Mouse (Mus musculus) R1 (cell line): ENCODE measurements around the gene Ssr1.
A peak's percentile ranks its signal among the peaks of the same experiment; 100 is the strongest.

Source experiments
- DNase-seq: peaks from one replicate; pipeline ENCODE4 v3.0.0-alpha.2; 2018; ENCODE audit warnings: low read depth, low spot score

Ssr1 gene

DNA sequence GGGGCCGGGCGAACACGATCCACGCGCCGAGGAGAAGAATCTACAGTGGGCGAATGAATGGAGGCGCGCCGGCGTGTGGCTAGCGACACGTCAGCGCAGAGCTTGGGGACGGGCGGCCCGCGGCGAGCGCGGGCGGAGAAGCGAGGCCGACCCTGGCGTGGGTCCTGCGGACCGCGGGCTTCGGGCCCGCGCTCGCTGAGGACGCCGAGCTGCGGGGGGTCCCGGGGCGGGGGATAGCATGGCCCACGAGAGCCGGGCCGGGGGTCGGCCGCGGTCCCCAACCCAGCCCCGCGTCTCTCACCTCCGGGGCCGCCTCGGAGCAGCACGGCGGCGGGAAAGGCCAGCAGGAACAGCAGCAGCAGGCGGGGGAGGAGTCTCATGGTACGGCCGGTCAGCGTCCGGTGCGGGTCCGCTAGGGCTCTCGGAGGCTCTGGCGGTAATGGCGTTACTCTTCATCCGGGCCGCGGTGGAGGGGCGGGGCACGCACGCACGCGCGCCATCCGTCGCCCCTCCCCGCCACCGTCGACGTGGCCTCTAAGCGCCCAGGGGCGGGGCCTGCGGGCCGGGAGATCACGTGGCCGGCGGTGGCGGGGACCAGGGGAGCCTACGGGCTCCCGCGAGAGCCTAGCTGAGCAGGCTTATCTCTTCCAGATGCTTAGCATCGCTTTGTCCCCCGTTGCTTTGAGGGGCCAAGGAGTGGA lies at the start of gene Ssr1:
TSS of gene Ssr1 (minus strand) at position 514 of the 701 bp plus-strand sequence.
- peak; percentile 89 for DNase-seq

DNA sequence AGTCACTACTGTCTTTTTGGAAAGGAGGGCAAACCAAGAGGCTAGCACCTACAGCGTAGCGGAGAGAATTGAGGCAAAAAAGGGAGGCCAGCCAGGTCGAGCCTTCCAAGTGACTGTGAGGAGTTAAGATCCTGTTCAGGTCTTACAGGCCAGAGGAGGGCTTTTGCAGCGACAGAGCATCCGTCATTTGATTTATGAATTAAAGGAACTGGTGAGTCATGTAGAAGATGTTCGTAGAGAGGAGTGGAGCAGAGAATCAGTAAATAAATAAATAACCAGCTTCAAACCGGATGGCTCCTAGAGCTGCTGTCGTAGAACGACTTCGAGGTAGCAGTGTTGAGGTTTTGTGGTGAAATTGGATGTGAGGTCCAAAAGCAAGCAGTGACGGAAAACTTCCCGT lies 43.8 kb upstream of the Ssr1 start:
- no peak for DNase-seq

DNA sequence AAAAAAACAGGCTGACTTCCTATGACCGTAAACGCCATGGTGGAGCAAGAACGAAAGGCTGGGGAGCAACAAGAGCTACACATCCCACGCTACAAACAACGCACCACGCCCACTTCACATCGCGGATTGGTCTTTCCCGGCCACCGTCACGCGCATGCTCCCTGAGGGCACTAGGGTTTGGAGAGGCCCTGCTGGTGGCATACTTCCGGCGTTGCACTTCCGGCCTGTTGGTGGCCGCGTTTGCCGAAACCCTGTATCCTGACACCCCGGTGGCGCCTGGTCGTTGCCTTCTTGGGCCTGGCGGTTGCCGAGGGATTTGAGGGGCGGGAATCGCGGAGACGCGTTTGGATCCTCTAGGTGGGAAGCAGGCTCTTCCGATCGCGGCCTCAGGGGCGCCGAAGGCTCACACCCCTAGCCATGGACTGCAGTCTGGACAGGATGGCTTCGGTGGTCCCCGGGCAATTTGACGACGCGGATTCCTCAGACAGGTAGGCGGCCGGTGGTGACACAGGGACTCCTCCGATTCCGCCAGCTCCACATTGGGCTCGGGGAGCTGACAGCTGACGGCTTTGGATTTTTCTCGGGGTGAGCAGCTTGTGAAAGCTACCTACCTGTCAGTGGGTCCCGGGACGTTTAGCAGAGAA lies 43.1 kb upstream of the Ssr1 start, which contains the start of gene Cage1:
TSS of gene Cage1 (minus strand) at position 26 of the 644 bp plus-strand sequence.
- DNase-seq, result peak; percentile 99

DNA sequence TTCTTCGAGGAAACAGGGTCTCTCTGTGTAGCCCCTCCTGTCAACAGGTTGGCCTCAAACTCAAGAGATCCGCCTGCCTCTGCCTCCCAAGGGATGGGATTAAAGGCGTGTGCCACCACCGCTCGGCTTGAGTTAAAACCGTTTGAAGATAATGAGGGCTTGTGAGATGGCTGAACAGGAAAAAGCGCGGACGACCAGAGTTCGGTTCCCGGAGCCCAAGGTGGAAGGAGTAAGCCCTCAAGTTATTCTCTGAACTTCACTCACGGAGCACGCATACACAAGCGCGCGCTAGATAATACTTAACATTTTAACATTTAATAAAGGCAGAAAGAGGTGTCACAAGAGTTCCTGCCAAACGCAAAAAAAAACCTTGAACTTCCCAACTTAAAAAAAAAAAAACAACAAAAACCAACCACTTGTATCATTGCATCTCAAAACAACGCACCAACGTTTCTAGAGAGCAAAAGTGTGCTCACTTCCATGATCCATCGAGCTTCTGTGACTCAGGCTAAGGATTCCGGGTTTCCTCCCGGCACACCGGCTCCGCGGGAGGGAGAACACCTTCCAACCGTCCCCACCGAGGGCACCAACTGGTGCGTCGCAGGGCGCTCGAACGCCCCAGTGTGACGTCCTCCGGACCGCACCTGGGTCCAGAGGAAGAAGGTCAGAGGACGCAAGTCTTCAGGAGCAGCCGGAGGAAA lies 42.5 kb upstream of the Ssr1 start, which contains the start of gene Riok1:
TSS of gene Riok1 (plus strand) at position 653 of the 701 bp plus-strand sequence.
- DNase-seq, result peak; percentile 34

DNA sequence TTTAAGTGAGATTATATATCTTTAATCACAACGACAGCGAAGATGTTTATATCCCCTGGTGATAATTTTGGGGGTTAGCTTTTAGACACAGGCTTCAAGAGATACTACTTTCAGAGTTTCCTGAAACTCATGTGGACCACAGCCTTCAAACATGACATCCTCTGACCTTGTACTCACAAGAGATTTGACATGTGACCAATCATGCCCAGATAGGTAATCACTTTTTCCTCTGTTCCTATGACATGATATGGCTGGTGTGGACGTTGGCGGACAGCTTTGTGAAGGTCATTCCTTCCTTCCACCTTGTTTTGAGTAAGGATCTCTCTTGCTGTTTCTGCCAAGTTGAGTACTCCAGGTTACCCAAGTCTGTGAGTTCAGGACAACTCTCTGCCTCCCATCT lies 34.4 kb upstream of the Ssr1 start:
- DNase-seq, result no peak

DNA sequence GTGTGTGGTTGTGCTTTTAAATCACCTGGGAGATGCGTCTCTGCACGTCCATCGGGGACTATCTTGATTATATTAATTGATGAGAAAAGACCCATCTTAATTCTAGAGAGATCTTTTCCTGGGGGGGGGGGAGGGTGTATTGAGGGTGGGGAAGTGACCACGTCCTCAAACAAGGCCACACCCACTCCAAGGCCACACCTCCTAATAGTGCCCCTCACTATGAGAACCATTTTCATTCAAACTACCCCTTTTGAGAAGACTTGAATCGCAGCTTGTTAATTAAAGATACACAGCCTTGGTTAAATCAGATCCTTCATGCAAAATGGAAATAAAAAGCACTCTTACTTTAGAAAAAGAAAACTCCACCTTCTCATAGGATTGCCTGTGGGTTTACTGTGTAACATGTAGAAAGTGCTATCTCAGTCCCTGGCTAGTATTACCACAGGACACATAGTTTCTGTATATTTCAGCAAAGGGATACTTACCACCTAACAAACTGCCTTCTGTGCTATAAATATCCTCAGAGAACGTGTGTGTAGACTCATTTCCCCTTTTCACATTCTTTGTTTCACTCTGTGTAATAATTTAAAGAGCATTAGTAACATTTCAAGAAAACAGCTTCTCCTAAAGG lies 33.7 kb upstream of the Ssr1 start:
- DNase-seq, result no peak

DNA sequence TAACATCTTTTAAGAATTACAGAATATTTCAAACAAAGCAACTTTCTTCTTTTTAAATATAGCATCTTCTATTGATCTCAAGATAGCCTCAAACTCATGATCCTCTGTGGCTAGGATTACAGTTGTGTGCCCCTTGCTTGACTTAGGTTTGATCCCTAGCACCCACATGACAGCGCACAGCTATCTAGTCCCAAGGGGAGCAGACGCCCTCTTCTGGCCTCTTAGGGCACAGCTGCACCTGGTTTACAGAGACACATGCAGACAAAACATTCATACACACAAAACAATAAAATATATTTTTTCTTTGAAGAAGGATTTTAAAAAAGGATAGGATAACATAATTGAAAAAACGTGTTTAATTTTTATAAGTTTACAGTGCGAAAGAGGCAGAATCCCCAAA lies 31.9 kb upstream of the Ssr1 start:
- peak; percentile 62 for DNase-seq

DNA sequence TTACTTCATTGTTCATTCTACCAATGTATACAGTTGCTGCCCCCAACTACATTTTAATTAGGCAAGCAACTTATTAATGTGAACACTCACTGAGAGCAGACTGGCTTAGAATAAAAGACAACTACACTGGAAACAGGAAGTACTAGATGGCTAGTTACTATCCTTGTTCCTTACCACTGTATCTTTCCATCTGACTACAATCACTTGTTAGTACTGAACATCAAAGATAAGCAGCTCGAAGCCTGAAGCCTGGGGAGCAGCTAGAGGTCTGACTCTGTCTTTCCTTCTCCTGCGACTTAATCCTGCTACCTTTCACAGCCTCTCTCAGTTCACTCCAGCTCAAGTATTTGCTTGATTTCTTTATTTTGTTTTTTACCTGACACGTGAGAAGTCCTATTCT lies 24.8 kb upstream of the Ssr1 start:
- DNase-seq, result no peak

DNA sequence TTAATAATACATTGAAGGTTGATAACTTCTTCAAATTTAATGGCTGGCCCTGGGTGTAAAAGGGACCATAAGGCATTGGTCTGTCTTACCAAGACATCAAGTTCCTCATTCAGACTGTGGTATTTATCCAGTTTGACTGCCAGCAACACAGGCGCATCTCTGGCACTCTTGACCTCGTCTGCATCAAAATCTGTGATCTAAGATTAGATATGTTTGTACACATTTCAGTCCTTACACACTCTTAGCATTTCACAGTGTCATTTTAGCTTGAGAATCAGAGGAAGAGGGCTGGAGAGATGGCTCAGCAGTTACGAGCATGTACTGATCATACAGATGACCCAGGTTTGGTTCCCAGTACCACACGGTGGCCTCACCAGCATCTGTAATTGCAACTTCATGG lies 21.6 kb upstream of the Ssr1 start:
- no peak for DNase-seq

DNA sequence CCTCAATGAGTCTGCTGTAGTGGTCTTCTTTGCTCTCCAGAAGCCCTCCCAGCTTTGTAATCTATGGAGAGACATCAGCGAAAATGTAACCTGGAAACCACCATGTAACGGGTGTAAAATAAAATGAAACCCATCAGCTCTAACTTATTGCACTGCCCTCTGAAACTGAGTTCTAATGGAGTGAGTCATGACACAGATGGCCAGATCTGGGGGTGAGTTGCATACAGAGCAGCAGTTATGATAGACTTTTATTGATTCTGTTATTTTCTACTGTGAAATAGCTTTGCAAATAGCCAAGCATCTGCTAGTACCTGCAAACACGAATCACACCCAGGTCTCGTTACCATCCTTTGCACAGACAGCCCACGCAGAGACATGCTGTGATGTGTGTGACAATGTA lies 18.4 kb upstream of the Ssr1 start:
- DNase-seq, result no peak

DNA sequence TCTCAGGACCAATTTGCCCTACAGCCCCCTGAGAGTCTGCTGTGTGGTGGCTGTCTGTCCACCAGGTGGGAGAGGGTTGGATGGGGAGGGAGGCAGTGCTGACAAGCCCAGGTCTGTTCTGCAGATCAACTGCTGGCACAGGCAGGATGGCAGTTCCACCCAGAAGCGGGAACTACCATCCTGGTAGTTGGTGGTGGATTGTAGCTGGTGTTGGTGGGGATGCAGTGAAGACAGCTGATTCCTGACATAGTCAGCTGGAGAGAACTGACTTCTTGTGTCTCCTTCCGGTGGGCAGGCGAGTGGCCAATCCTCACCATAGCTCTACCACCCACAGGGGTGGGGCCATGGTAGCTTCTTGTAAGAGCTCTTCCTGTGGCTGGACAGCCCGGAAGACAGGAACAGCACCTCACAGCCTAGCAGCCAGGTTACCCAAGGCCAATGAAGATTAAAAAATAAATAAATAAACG lies 16.5 kb upstream of the Ssr1 start:
- DNase-seq, result no peak

DNA sequence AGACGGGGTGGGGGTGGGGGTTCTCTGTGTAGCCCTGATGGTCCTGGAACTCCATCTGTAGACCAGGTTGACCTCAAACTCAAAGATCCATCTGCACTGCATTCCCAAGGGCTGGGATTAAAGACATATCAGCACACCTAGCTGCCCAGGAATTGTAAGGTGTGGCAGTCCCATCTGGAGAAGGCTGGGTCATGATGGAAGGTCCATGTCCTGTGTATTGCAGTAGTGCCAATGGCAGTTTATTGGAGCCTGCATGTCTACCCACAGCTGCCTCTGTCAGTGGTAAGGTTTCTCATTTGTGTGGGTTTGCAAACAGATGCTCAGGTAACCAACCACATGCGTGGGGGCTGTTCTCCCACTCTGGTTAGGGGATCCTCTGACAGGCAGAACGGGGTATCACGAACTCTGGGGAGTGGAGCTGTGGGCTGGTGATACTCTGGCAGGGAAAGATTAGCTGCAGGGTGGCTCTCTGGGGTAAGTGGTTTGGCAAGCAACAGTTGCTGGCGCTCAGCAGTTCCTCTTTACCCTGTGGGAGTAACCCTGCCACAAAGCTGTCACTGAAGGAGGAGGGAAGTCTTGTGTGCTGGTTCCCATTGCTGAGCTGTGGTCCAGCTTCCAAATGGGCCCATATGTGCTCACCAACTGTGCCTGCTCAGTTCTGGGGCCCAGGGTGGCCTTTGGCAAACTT lies 15.8 kb upstream of the Ssr1 start:
- DNase-seq, result no peak

DNA sequence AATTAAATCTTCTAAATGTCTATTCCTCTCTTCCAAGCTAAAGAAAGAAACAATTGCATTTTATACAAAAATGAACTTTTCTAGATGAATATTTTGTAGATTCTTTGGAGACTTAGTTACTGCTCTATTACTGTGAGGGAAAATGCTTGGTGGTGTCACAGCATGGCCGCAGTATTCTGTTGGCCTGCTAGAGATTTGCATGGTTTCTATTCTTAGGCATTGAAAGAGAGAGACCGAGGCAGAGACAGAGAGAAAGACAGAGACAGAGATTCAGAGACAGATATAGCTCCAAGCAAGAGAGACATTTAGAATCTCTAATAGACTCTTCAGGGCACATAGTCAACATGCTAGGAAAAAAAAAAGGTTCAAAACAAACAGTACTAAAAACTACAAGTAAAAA lies 14.0 kb upstream of the Ssr1 start:
- DNase-seq, result no peak

DNA sequence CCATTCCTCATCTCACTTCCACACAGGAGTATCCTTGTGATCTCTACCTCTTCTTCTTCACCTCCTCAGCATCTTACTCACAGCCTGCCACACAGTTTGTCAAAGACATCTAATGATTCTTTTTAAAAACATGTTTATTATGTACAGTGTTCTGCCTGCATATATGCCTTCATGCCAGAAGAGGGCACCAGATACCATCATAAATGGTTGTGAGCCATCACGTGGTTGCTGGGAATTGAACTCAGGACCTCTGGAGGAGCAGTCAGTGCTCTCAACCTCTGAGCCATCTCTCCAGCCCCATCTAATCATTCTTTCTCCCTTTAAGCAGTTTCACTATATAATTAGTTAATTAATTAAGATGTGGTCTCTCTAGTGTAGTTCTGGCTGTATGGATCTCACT lies 8.4 kb upstream of the Ssr1 start:
- DNase-seq, result peak; percentile 39

DNA sequence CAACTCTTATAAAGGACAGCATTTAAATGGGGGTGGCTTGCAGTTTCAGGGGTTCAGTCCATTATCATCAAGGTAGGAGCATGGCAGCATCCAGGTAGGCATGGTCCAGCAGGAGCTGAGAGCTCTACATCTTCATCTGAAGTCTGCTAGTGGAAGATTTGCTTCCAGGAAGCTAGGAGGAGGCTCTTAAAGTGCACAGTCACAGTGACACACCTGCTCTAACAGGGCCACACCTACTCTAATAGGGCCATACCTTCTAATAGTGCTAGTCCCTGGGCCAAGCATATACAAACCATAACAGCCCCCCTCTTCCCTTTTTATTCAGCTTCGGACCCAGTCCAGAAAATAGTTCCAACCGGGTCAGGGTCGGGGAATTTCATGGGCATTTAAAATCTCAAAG lies 5.7 kb upstream of the Ssr1 start:
- no peak for DNase-seq

DNA sequence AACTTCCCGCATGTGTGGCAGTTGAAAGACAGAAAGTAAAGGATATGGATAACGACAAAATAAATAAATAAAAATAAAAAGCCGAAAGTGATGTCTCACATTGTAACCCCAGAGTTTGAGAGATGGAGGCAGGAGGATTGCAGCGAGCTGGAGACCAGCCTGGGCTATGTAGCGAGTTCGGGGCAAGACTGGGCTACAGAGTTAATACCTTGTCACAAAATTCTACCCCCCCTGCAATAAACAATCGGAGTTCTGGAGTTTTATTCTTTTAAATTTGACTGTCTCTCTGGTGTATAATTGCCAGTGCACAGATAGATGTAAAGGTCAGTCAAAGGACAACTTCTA lies 360 bp upstream of the Ssr1 start:
- no peak for DNase-seq

DNA sequence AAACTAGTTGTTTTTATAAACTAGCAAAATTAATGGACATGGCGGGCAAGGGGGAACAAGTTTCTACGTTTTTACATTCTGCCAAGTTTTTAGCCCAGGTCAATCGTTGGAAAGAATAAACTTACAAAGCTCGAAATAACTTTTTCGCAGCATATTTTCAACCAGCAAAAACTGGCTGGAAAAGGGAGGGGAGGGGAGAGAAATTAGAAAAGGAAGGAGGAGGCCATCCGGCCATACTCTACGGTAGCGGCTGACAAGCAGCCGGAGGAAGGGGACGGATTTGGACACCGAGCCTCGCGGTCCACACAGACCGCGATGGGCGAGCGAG lies 677 bp downstream of the Ssr1 start:
- DNase-seq, result no peak

DNA sequence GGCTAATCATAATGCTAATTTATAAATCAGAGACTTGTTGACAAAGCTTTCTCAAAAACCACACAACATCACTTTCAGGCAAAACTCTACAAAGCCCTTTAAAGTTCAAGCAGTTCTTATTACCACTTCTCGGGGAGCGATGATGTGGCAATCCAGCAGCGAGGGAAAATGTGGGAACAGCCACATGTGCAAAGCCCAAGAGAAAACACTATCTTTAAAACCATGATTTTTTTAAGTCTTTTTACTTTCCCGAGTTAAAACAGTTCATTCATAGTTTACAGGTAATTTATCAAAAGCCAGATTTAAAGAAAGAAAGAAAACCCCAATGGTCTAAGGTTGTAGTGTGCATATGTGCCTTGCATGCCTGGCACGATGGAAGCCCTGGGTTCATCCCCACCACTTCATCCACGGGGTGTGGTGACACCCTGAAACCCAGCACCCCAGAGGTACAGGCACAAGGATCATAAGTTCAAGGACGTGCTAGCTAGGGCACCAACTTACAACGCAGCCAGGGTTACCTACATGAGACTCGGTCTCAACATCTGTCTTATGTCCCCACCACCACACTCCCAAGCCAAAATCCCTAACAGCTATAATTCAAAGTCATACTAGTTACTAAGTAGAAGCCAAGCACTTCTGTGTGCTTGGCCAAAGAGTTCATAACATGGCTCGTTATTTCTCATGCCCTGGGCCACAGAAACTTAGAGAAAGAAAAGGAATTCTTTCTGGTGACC lies 1.2 kb downstream of the Ssr1 start:
- DNase-seq, result no peak

DNA sequence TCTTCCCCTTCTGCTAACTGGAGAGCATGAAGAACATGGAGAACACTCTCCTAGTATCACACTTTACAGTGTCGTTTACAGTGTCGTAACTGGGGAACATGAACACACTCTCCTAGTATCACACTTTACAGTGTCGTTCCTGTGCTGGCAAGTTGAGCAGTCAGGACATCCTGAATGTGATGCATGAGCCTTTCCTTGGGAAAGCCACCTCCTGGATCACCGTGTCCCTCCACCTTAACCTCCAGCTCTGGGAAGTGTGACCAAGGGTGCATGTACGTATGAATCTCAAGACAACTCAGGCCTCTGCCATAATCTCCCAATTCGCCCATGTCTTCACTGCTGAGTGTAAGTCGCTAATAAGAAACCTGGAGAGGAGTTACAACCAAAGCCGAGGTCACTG lies 4.3 kb downstream of the Ssr1 start:
- DNase-seq, result no peak

DNA sequence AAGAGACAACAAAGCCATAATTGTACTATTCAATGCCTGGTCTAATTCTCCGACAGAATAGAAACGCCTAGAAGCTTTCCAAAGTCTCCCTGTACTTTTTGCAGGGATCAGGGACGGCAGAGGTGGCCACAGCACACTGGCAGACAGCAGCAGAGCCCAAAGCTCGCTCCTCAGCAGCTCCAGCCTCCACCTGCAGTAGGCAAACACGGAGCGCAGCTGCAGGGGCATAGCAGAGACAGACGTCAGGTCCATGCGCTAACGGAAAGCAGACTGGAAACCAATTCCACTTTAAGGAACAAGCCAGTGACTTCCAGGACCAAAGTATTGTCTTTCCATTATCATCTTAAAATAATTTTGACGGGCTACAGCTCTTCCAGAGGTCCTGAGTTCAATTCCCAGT lies 7.9 kb downstream of the Ssr1 start:
- no peak for DNase-seq

DNA sequence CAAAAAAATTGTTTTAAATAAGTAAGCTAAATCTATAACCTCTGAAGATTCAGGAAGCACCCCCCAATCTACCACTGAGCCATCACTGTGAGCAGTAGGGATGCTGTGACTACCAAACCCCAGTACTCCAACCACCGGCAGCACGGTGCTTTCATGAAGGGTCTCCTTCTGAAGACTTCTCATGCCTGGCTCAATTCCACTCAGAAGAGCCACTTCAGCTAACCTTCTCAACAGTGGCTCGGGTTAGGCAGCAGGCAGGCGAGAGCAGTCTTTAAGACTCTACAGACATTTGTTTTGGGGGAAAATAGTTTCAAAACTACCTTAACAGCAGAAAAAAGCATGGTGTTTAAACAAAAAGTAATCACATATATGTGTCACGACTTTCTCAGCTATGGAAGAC lies 13.0 kb downstream of the Ssr1 start:
- no peak for DNase-seq
